Mouse (Mus musculus) hindbrain, embryonic 10.5 days (tissue): Measurements from ENCODE around the gene Dgkg. TPM values are rescaled to one million over a fixed set of nuclear protein-coding genes. Genes with fewer than 3 reads are reported as not detected.

Experiments
- DNase-seq: peaks from one replicate; pipeline ENCODE4 v3.0.0-alpha.2; 2017; ENCODE audit warnings: low spot score
- H3K27ac ChIP-seq: fragments of 300-500 bp; sonication (generic); 2 replicates; pipeline ENCODE4 v1.5.1; 2016; ENCODE audit warnings: mild to moderate bottlenecking, moderate library complexity
- H3K27me3 ChIP-seq: fragments of 300-500 bp; sonication (generic); 2 replicates; pipeline ENCODE4 v1.6.1; 2016; ENCODE audit warnings: mild to moderate bottlenecking; ENCODE audit not compliant: poor library complexity, insufficient read depth, severe bottlenecking
- H3K36me3 ChIP-seq: fragments of 300-500 bp; sonication (generic); 2 replicates; pipeline ENCODE4 v1.6.1; 2016; ENCODE audit warnings: mild to moderate bottlenecking, moderate library complexity
- H3K4me1 ChIP-seq: fragments of 300-500 bp; sonication (generic); replicated peaks from 2 replicates; pipeline ENCODE4 v1.6.1; 2016; ENCODE audit warnings: mild to moderate bottlenecking
- H3K4me3 ChIP-seq: fragments of 300-500 bp; sonication (generic); 2 replicates; pipeline ENCODE4 v1.5.1; 2016; ENCODE audit warnings: mild to moderate bottlenecking, moderate library complexity
- H3K9me3 ChIP-seq: fragments of 300-500 bp; sonication (generic); 2 replicates; pipeline ENCODE4 v1.6.1; 2016; ENCODE audit warnings: mild to moderate bottlenecking, moderate library complexity
- WGBS: fragments of 180-500 bp; shearing (Covaris S2); methylation state at CpG from one replicate; pipeline ENCODE4 v1.1.7; 2016; 5-methylcytosine and 5-hydroxymethylcytosine counted together
- polyA plus RNA-seq: library from polyadenylated mRNA; unstranded; fragments of >200 nt; fragmentation: Nextera tagmentation; extraction: Ambion mirVana; gene quantifications from 2 replicates; pipeline ENCODE4 v1.2.1, GENCODE M21; 2016

Gene Dgkg
- polyA plus RNA-seq, 1 experiment from 2014 or later, result 0.20 TPM

GRCm38 (mm10) chr16:22452082-22452481 lies 204.9 kb downstream of the Dgkg start:
- DNase-seq, result no peak
- Histone ChIP-seq H3K36me3 (no peaks in the 10 kb centered on the region), H3K4me3 (no peak overlapping the region), H3K27me3 (no peaks in the 10 kb centered on the region), H3K4me1 (peaks cover 8% of the 10 kb centered on the region), H3K9me3 (no peaks in the 10 kb centered on the region), H3K27ac (no peak overlapping the region)
- 89% methylated on average over 9 of the region's 9 CpGs for WGBS

GRCm38 (mm10) chr16:22448093-22448492 lies 208.9 kb downstream of the Dgkg start:
- WGBS, result 83% methylated on average over 6 of the region's 6 CpGs
- no peak overlapping the region for H3K4me3 ChIP-seq
- H3K36me3 ChIP-seq, result no peaks in the 10 kb centered on the region

GRCm38 (mm10) chr16:22444786-22445185 lies 212.2 kb downstream of the Dgkg start:
- Histone ChIP-seq H3K36me3 (no peaks in the 10 kb centered on the region), H3K4me1 (peaks cover 30% of the 10 kb centered on the region), H3K27me3 (peaks cover 33% of the 10 kb centered on the region), H3K9me3 (no peaks in the 10 kb centered on the region), H3K4me3 (no peak overlapping the region), H3K27ac (no peak overlapping the region)
- 66% methylated on average over 6 of the region's 6 CpGs for WGBS
- no peak for DNase-seq

More at GRCm38 (mm10) chr16:22448093-22448492, 208.9 kb downstream of the Dgkg start:
- Histone ChIP-seq H3K4me1 (peaks cover 6% of the 10 kb centered on the region), H3K27me3 (peaks cover 7% of the 10 kb centered on the region), H3K27ac (no peak overlapping the region), H3K9me3 (no peaks in the 10 kb centered on the region)
- DNase-seq, result no peak

DNA sequence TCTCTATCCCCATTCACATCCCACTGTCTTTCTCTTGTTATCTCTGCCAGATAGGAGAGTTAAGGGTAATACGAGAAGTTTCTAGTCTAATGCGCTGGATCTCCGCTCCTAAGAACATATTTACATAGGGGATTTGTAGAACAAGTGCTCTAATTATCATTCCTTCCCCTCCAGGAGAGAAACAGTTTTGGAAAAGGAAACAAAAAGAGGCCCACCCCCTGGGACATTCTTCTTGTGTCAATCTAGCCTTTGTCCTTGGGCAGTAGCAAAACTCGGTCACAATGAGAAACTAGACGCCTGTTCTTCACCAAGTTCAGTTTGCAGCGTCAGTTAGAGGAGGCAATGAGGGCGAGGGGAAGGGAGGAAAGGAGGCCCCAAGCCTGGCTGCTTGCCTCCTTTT lies 214.8 kb downstream of the Dgkg start:
- Histone ChIP-seq H3K27ac (no peak overlapping the region), H3K9me3 (no peaks in the 10 kb centered on the region), H3K36me3 (no peaks in the 10 kb centered on the region), H3K4me3 (no peak overlapping the region), H3K27me3 (peaks cover 42% of the 10 kb centered on the region), H3K4me1 (peaks cover 48% of the 10 kb centered on the region)
- WGBS, result 17% methylated on average over 7 of the region's 7 CpGs
- DNase-seq, result no peak

DNA sequence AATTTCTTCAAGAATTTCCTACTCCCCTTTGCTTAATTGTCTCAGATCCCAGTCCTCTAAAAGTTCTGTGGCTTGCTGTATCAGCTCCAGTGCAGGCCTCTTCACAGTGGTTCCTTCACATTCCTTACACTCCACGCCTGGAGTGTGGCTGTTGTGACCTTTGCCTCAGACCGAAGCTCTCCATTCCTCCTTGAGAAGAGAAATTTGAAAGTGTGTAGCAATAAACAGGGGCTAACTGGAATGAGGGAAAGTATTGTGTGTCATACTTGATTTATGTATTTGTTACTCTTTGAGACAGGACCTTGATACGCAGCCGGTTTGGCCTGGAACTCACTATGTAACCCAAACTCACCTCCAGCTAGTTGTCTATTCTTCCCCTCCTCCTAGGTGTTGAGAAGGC lies 215.7 kb downstream of the Dgkg start:
- peaks cover 49% of the 10 kb centered on the region for H3K4me1 ChIP-seq
- no peaks in the 10 kb centered on the region for H3K36me3 ChIP-seq
- DNase-seq, result no peak
- no peaks in the 10 kb centered on the region for H3K9me3 ChIP-seq
- WGBS, result 81% methylated on average over 4 of the region's 4 CpGs
- peaks cover 51% of the 10 kb centered on the region for H3K27me3 ChIP-seq
- H3K27ac ChIP-seq, result no peak overlapping the region
- H3K4me3 ChIP-seq, result no peak overlapping the region

DNA sequence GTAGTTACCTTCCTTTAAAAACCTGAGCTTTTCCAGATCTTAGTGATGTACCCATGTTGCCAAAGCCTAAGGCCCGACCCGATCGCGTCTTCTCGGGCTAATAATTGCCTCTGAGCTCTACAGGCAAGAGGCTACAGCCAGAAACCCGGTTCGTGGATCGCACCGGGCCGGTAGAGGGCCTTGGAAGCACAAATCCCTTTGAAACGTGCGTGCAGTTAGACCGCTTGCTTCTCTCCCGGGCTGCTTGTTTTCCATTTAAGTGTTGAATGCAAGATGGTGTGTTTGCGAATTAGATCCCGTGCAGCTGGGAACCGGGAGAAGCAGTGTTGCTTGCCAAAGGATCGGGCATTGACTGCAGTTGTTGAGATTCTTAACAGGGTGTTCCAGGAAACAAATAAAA lies 216.8 kb downstream of the Dgkg start:
- peak; percentile 60 for DNase-seq
- H3K27ac ChIP-seq, result peak overlapping the region; percentile 89
- H3K4me3 ChIP-seq, result peak overlapping the region; percentile 83
- H3K4me1 ChIP-seq, result peaks cover 54% of the 10 kb centered on the region
- no peaks in the 10 kb centered on the region for H3K36me3 ChIP-seq
- no peaks in the 10 kb centered on the region for H3K9me3 ChIP-seq
- H3K27me3 ChIP-seq, result peaks cover 61% of the 10 kb centered on the region
- WGBS, result under 1% methylated on average over 18 of the region's 18 CpGs

- under 1% methylated on average over 63 of the region's 63 CpGs for WGBS
- no peaks in the 10 kb centered on the region for H3K9me3 ChIP-seq
- peak within 1 kb of the TSS; percentile 89 for H3K27ac ChIP-seq
- H3K27me3 ChIP-seq, result peaks cover 67% of the 10 kb centered on the region
- peak; percentile 99 for DNase-seq
- peaks cover 60% of the 10 kb centered on the region for H3K4me1 ChIP-seq
- H3K36me3 ChIP-seq, result no peaks in the 10 kb centered on the region
- peak within 1 kb of the TSS; percentile 83 for H3K4me3 ChIP-seq
Measured at GRCm38 (mm10) chr16:22439499-22440177, 217.4 kb downstream of the Dgkg start, which contains the start of gene Etv5. TSS of gene Etv5 (minus strand) at chr16:22439719.

DNA sequence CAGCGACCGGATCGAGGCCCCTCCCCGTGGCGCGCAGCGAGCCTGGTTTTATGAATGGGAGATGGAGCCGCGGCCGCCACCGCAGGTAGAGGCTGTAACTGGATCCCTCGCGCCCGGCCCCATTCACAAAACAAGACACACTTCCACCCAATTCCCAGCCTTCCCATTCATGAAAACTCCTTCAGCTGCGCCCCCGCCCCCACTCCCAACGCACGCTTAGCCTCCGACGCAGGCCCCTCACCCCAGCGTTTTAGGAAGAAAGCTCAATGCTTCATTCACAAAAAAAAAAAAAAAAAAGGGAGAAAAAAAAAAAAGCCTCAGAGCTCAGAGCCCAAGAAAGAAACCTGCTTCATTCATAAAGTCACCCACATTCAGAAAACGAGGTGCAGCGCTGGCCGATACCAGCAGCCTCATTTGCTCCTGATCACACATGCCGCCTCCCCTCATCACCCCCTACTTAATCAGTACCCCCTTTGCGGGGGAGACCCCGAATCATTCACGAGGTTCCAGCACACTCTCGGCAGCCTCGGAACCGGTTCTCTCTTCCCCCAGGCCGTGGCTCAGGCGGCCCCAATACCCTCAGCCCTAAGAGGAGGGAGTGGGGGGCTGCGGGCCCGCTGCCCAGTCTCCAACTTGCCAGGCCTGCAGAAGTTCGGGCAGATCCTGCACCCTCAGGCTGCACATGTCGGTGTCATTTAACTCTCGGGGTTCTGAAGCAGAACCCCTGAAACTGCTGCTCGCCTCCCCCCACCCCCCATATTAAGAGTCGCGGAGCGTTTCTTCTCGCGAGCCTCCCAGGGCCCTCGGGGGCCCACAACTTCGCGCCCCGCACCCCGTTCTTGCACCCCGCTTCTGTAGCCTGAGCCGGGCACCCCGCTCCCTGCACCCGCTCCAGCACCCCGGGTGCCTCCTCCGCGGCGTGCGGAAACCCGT lies 218.3 kb downstream of the Dgkg start:
- H3K36me3 ChIP-seq, result no peaks in the 10 kb centered on the region
- H3K27me3 ChIP-seq, result peaks cover 65% of the 10 kb centered on the region
- DNase-seq, result peak; percentile 92
- no peaks in the 10 kb centered on the region for H3K9me3 ChIP-seq
- WGBS, result under 1% methylated on average over 59 of the region's 59 CpGs
- H3K4me3 ChIP-seq, result peak overlapping the region; percentile 83
- peaks cover 64% of the 10 kb centered on the region for H3K4me1 ChIP-seq
- peak overlapping the region; percentile 89 for H3K27ac ChIP-seq

DNA sequence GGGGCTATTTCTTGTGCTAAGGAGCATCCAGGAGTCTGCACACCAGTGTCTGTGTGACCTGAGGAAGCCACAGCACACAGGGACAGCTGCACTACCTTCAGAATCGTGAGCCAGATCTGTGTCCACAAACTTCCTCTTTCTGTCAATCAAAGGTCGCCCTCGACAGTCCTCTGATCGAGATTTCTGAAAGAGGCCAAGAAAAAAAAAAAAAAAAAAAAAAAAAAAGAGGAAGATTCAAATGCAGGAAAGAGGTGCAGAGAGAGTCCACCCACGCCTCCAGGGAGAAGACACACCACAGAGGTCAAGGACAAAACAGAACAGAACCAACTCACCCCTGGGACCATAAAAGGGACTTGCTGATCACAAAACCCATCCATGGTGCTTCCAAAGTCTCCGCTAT lies 220.9 kb downstream of the Dgkg start:
- Histone ChIP-seq H3K36me3 (peaks cover 3% of the 10 kb centered on the region; the same call in 1 of the 2 replicates), H3K4me3 (no peak overlapping the region), H3K27me3 (peaks cover 45% of the 10 kb centered on the region), H3K4me1 (peaks cover 59% of the 10 kb centered on the region), H3K9me3 (no peaks in the 10 kb centered on the region), H3K27ac (no peak overlapping the region)
- DNase-seq, result no peak
- 35% methylated on average over 6 of the region's 6 CpGs for WGBS

GRCm38 (mm10) chr16:22434530-22434929 lies 222.5 kb downstream of the Dgkg start:
- peaks cover 3% of the 10 kb centered on the region; the same call in 1 of the 2 replicates for H3K36me3 ChIP-seq
- peaks cover 51% of the 10 kb centered on the region for H3K27me3 ChIP-seq

DNA sequence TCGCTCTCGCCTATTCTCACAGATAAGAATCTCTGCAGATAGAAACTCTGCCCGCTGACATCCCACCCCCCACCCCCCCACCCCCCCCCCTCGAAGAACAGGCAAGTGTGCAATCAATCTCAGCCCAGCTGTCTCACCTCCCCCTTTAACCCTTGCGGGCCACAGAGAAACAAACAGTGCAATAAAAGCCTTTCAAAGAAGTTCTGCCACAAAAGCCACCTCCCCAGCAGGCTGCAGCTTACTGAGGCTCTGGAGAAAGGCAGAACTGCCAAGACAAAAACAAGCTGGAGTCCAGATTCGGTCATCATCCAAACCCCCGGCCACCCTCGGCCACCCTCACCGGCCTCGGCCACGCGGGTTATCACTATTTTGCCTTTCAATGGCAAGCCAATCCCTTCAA lies 223.1 kb downstream of the Dgkg start:
- H3K9me3 ChIP-seq, result no peaks in the 10 kb centered on the region
- peaks cover 51% of the 10 kb centered on the region for H3K27me3 ChIP-seq
- H3K4me3 ChIP-seq, result peak overlapping the region; percentile 30
- peaks cover 64% of the 10 kb centered on the region for H3K4me1 ChIP-seq
- peaks cover 3% of the 10 kb centered on the region; the same call in 1 of the 2 replicates for H3K36me3 ChIP-seq
- peak overlapping the region; percentile 69 for H3K27ac ChIP-seq
- peak; percentile 47 for DNase-seq
- WGBS, result 9% methylated on average over 12 of the region's 12 CpGs

More at GRCm38 (mm10) chr16:22434530-22434929, 222.5 kb downstream of the Dgkg start:
- Histone ChIP-seq H3K27ac (no peak overlapping the region; the same call in 1 of the 2 replicates), H3K4me1 (peaks cover 61% of the 10 kb centered on the region), H3K4me3 (0 out of 2 replicates have a peak overlapping the region, but pooled peaks have one; percentile 30), H3K9me3 (no peaks in the 10 kb centered on the region)
- WGBS, result 61% methylated on average over 5 of the region's 5 CpGs
- no peak for DNase-seq

DNA sequence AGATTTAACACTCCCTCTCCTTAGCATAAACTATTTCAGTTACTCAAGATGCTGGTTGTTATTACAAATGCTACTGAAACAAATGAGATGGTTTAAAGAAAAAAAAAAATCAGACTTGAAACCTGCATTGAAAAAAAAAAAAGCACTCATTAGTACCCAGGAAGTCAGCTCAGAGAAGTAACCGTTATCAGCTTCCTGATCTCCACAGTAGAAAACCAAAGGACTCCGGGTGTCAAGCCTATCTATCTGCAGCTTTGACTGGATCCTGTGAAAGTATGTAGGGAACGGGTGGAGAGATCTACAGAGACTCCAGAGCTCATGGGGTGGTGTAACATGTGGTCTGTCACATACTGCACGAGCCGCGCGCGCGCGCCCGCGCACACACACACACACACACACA lies 225.2 kb downstream of the Dgkg start:
- peaks cover 67% of the 10 kb centered on the region for H3K4me1 ChIP-seq
- peaks cover 38% of the 10 kb centered on the region for H3K27me3 ChIP-seq
- no peak for DNase-seq
- H3K9me3 ChIP-seq, result no peaks in the 10 kb centered on the region
- 88% methylated on average over 12 of the region's 12 CpGs for WGBS
- no peak overlapping the region for H3K4me3 ChIP-seq
- no peak overlapping the region for H3K27ac ChIP-seq
- H3K36me3 ChIP-seq, result peaks cover 3% of the 10 kb centered on the region; the same call in 1 of the 2 replicates
